Mouse (Mus musculus) embryonic fibroblast, embryonic 13.5 days (primary cell): ENCODE data around the gene Tmco1.

Experiments
- CTCF ChIP-seq: IDR thresholded peaks from 2 replicates; pipeline ENCODE4 v1.5.1; 2011; ENCODE audit warnings: mild to moderate bottlenecking, control low read depth, low read length, moderate library complexity, borderline replicate concordance; ENCODE audit not compliant: insufficient read depth
- POLR2A ChIP-seq: IDR thresholded peaks from 2 replicates; pipeline ENCODE4 v1.6.1; 2011; ENCODE audit warnings: low read depth, mild to moderate bottlenecking, control low read depth, low read length, moderate library complexity

GRCm38 (mm10) chr1:167305501-167306137 lies 2.6 kb upstream of the Tmco1 start:
- TF ChIP-seq CTCF (no peak), POLR2A (no peak)
